Mouse (Mus musculus) adipocyte (in vitro differentiated cells): ENCODE measurements around the gene Fanci.

ENCODE experiments used
- DNase-seq: peaks from one replicate; pipeline ENCODE4 v3.0.0-alpha.2; 2016; ENCODE audit warnings: low spot score

Gene Fanci

GRCm38 (mm10) chr7:79387991-79388390 lies 3.7 kb upstream of the Fanci start:
- no peak for DNase-seq

- no peak for DNase-seq
Measured at GRCm38 (mm10) chr7:79388671-79389206, 3.0 kb upstream of the Fanci start.

- DNase-seq: no peak
Measured at GRCm38 (mm10) chr7:79390141-79390708, 1.5 kb upstream of the Fanci start.

GRCm38 (mm10) chr7:79391471-79391870 lies 258 bp upstream of the Fanci start:
- DNase-seq: no peak

- DNase-seq: no peak
Measured at GRCm38 (mm10) chr7:79392860-79393513, 1.3 kb downstream of the Fanci start.

GRCm38 (mm10) chr7:79393924-79394323 lies 2.2 kb downstream of the Fanci start:
- no peak for DNase-seq

GRCm38 (mm10) chr7:79394666-79395065 lies 2.9 kb downstream of the Fanci start:
- no peak for DNase-seq

DNA sequence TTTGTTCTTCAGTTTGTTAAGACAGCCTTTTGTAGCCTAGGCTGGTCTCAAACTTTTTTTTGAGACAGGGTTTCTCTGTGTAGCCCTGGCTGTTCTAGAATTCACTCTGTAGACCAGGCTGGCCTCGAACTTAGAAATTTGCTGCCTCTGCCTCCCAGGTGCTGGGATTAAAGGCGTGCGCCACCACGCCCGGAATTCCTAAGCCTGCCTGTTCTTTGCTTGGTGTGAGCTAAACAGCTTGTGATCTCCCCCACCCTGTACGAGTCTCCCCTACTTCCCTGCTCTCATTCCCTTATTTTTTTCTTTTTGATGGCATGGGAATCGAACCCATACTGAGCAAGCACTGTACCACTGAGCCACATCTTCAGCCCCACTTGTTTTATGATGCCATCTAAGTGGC lies 3.5 kb downstream of the Fanci start:
- no peak for DNase-seq

- no peak for DNase-seq
Measured at GRCm38 (mm10) chr7:79397446-79397963, 5.8 kb downstream of the Fanci start.

- DNase-seq: no peak
Measured at GRCm38 (mm10) chr7:79398426-79398825, 6.7 kb downstream of the Fanci start.

GRCm38 (mm10) chr7:79398971-79399370 lies 7.2 kb downstream of the Fanci start:
- no peak for DNase-seq

GRCm38 (mm10) chr7:79400296-79400695 lies 8.6 kb downstream of the Fanci start:
- no peak for DNase-seq

DNA sequence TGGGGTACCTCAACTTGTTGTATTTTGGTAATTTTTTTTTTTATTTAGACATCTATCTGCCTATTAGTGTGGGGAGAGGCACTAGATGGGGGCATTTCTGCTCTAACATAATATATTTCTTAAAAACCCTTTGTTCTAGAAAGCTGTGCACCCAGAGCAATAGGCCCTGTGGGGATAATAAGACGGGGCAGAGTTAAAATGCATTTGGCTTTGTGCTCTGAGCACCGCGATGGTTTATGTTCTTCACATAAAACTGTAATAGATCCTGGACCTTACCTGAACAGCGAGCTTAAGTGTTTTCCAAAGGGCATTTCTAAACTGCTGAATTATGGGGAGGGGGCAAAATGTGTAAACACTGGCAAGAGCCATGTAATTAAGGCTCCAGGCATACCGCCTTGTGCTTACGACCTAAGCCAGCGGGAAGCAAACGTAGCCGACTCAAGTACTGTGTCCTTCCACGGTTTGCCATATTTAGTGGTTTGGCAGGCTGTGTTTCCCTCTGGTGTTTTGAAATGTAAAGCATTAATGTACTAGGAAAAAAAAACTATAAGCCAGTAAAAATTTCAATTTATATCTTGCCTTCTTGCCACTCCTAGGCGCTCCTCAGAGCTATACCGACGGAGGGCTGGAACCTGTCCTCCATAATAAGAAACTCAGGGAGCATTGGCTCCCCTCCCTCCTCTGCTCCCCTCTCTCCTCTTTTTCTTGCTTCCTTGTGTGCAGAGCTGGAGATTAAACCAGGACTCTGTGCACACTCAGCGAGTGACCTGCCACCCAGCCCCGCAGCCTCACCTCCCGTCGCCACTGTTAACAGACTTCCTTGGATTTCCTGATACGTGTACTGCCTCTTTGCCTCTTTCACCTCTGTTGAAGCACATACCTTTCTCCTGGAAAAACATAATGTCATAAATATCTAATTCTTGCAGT lies 23.0 kb downstream of the Fanci start:
- no peak for DNase-seq

DNA sequence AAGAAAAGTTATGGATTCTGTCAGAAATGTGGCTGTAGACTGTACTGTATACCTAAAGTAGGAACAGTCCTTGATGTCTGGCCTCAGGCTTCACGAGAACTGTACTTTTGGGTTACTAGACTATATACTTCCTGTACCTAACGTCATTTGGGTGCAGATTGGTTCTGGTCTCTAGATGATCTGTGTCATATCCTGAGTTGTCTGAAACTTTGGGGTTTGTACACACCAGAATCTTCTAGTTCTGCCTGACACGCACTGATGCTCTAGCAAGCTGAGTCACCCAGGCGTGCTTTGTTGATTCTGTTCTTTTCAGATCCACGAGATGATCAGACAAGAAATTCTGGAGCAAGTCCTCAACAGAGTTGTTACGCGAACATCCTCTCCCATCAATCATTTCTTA lies 28.2 kb downstream of the Fanci start:
- no peak for DNase-seq

GRCm38 (mm10) chr7:79422876-79423275 lies 31.1 kb downstream of the Fanci start:
- no peak for DNase-seq

DNA sequence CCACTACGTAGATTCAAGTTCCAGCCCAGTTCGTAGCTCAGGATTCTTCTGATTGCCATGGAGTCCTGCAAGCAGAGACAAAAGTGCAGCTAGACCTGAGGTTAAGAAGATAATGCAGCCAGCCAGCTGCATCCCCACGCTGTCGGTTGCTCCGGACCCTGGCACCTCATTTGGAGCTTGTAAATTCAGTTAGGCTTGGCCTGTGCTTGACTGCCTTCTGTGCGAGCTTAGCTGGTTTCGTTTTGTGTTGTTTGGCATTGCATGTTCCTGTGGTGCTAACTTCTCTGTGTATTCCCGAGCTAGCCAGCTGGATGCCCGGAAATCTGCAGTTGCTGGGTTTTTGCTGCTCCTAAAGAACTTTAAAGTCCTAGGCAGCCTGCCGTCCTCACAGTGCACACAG lies 34.1 kb downstream of the Fanci start:
- DNase-seq: no peak

DNA sequence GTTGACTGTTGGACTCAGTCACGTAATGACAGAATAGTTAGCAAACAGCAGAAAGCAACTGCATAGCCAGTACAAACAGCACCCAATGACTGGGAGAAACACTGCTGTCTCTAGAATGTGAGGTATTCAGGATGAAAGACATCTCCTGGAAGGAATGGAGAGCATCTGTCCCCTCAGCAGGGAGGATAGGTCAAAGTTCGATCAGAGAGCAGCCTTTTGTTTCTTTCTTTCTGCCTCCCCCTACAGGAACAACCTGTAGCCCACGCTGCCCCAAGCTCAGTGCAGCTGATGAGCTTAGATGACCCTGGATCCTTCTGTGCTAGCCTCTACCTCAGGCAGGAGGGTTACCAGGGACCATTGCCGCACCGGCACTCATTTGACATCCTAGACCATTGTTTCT lies 36.5 kb downstream of the Fanci start:
- DNase-seq: no peak

GRCm38 (mm10) chr7:79440035-79440434 lies 48.3 kb downstream of the Fanci start:
- no peak for DNase-seq

DNA sequence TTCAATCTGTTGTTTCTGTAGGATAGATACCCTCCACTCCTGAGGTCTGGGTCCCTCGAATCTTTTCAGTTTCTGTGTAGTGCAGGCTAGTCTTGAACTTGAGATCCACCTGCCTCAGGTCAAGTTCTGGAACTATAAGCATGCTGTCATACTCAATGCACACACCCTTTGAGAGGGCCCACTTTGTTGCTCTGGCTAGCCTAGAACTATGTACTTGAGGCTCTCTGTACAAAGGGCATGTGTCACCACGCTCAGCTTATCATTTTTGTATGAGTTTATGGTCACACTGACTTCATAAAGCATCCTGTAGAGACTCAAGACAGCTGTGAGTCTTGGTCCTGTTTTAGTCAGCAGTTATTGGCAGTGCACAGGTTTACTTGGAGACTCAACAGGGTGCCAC lies 55.3 kb downstream of the Fanci start:
- no peak for DNase-seq

- DNase-seq: no peak
Measured at GRCm38 (mm10) chr7:79447486-79447885, 55.8 kb downstream of the Fanci start.

GRCm38 (mm10) chr7:79461721-79462120 lies 70.0 kb downstream of the Fanci start:
- no peak for DNase-seq

GRCm38 (mm10) chr7:79463376-79464077 lies 71.8 kb downstream of the Fanci start:
- DNase-seq: no peak
